Mouse (Mus musculus) kidney, postnatal 0 days (tissue): ENCODE results near the gene Kel. TPM values are rescaled to one million over a fixed set of nuclear protein-coding genes. Genes with fewer than 3 reads are reported as not detected.

Source experiments
- ATAC-seq: fragments of 200-750 bp; cut with Nextera tagmentation; replicated peaks from 2 replicates; pipeline ENCODE4 v1.8.0; 2017; ENCODE audit warnings: low read depth, moderate number of reproducible peaks, moderate TSS enrichment, moderate library complexity; ENCODE audit not compliant: low FRiP score
- DNase-seq: peaks from one replicate; pipeline ENCODE4 v3.0.0-alpha.2; 2016; ENCODE audit warnings: low spot score
- H3K27ac ChIP-seq: fragments of 300-500 bp; sonication (generic); 2 replicates; pipeline ENCODE4 v1.5.1; 2014; ENCODE audit warnings: mild to moderate bottlenecking
- H3K27me3 ChIP-seq: fragments of 300-500 bp; sonication (generic); 2 replicates; pipeline ENCODE4 v1.6.1; 2014; ENCODE audit warnings: low read length, mixed read lengths; ENCODE audit not compliant: insufficient read depth
- H3K36me3 ChIP-seq: fragments of 300-500 bp; sonication (generic); 2 replicates; pipeline ENCODE4 v1.6.1; 2014; ENCODE audit warnings: low read length, mixed read lengths; ENCODE audit not compliant: insufficient read depth
- H3K4me1 ChIP-seq: fragments of 300-500 bp; sonication (generic); replicated peaks from 2 replicates; pipeline ENCODE4 v1.6.1; 2014; ENCODE audit warnings: antibody characterized with exemption, low read length, mixed read lengths; ENCODE audit not compliant: insufficient read depth
- H3K4me2 ChIP-seq: fragments of 300-500 bp; sonication (generic); 2 replicates; pipeline ENCODE4 v1.6.1; 2014; ENCODE audit warnings: mild to moderate bottlenecking, low read length, moderate library complexity, mixed read lengths
- H3K4me3 ChIP-seq: fragments of 300-500 bp; sonication (generic); replicated peaks from 2 replicates; pipeline ENCODE4 v1.5.1; 2014; ENCODE audit warnings: low read depth, low read length
- H3K9ac ChIP-seq: fragments of 300-500 bp; sonication (generic); 2 replicates; pipeline ENCODE4 v1.6.1; 2014; ENCODE audit warnings: low read depth, low read length
- H3K9me3 ChIP-seq: fragments of 300-500 bp; sonication (generic); replicated peaks from 2 replicates; pipeline ENCODE4 v1.6.1; 2016; ENCODE audit warnings: low read length, inconsistent platforms, mixed read lengths
- CTCF ChIP-seq: IDR thresholded peaks from 2 replicates; pipeline ENCODE4 v1.5.1; 2016; ENCODE audit warnings: antibody characterized with exemption, low read depth, mild to moderate bottlenecking, moderate library complexity
- whole genome bisulfite sequencing: fragments of 180-500 bp; shearing (Covaris S2); extraction: QIAGEN DNeasy Blood & Tissue Kit; methylation state at CpG from one replicate; pipeline ENCODE4 v1.1.7; 2014; 5-methylcytosine and 5-hydroxymethylcytosine counted together
- polyA plus RNA-seq: library from polyadenylated mRNA; unstranded; fragments of >200 nt; fragmentation: Nextera tagmentation; extraction: Ambion mirVana; gene quantifications from 2 replicates; pipeline ENCODE4 v1.2.1, GENCODE M21; 2015

Gene Kel
- polyA plus RNA-seq, 1 experiment from 2014 or later, result 3.0 TPM

- no peaks in the 10 kb centered on the region for H3K36me3 ChIP-seq
- ATAC-seq, result no peak
- no peaks in the 10 kb centered on the region for H3K9me3 ChIP-seq
- TF ChIP-seq CTCF, result no peak
- no peaks in the 10 kb centered on the region for H3K27me3 ChIP-seq
- H3K4me2 ChIP-seq, result no peak overlapping the region
- no peak overlapping the region for H3K9ac ChIP-seq
- no peak overlapping the region for H3K27ac ChIP-seq
- 82% methylated on average over 8 of the region's 8 CpGs for WGBS
- no peak overlapping the region for H3K4me3 ChIP-seq
- DNase-seq, result no peak
- H3K4me1 ChIP-seq, result no peaks in the 10 kb centered on the region
Observed at GRCm38 (mm10) chr6:41654648-41655047, 49.5 kb downstream of the Kel start.

DNA sequence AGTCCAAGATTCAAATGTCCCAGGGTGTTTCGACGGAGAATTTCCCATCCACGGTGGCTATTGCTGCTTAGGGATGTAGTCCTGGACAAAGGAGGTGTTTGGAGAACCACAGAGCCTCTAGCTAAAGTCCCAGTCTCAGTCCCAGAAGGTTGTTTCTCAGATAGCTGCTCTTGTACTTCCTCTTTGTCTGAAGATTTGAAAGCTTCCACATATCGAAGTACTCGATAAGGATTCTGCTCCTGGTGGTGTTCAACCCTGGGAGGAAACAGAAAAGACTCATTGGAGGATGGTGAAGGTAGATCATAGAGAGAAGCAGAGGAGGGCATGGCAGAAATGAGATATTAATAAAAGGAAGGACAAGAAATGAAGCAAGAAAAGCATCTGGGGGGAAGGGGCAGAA is 51.0 kb downstream of the Kel start:
- H3K27ac ChIP-seq, result no peak overlapping the region
- TF ChIP-seq CTCF, result no peak

GRCm38 (mm10) chr6:41646672-41647071 is 57.5 kb downstream of the Kel start:
- Histone ChIP-seq H3K4me2 (no peak overlapping the region), H3K27ac (no peak overlapping the region), H3K9ac (no peak overlapping the region), H3K9me3 (no peaks in the 10 kb centered on the region), H3K27me3 (no peaks in the 10 kb centered on the region), H3K4me1 (no peaks in the 10 kb centered on the region), H3K36me3 (no peaks in the 10 kb centered on the region), H3K4me3 (no peak overlapping the region)
- ATAC-seq (no peak), DNase-seq (no peak)
- TF ChIP-seq CTCF, result no peak

More for the DNA sequence above, 51.0 kb downstream of the Kel start:
- Histone ChIP-seq H3K27me3 (no peaks in the 10 kb centered on the region), H3K36me3 (no peaks in the 10 kb centered on the region), H3K4me3 (no peak overlapping the region), H3K4me2 (no peak overlapping the region), H3K4me1 (no peaks in the 10 kb centered on the region), H3K9ac (no peak overlapping the region), H3K9me3 (no peaks in the 10 kb centered on the region)
- WGBS, result 90% methylated on average over 5 of the region's 5 CpGs
- ATAC-seq (no peak), DNase-seq (no peak)

- no peak for TF ChIP-seq CTCF
Observed at GRCm38 (mm10) chr6:41646220-41646619, 57.9 kb downstream of the Kel start.

DNA sequence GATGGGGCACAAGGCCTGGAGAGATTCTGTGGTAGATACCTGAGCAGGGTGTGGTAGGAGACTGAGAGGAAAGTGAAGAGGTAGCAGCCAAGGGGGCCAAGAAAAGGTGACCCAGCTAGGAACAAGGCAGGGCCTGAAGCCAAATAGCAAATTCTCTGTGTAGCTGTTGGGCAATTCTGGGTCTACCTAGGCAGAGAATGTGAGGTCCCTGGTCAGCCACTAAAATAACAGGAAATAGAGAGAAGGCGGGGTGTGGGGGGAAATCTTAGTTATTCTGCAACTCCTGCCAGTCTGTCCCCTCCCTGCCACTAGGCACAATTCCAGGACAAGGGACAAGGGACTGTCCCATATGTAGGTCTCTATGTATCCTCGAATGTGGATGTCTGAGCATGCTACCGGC is 60.9 kb downstream of the Kel start:
- no peaks in the 10 kb centered on the region for H3K4me1 ChIP-seq
- ATAC-seq, result no peak
- no peak for DNase-seq
- 86% methylated on average over 3 of the region's 3 CpGs for WGBS
- TF ChIP-seq CTCF, result no peak
- no peak overlapping the region for H3K9ac ChIP-seq
- no peak overlapping the region for H3K27ac ChIP-seq
- no peak overlapping the region for H3K4me2 ChIP-seq
- no peaks in the 10 kb centered on the region for H3K27me3 ChIP-seq
- no peaks in the 10 kb centered on the region for H3K9me3 ChIP-seq
- H3K4me3 ChIP-seq, result no peak overlapping the region
- H3K36me3 ChIP-seq, result no peaks in the 10 kb centered on the region

More at GRCm38 (mm10) chr6:41646220-41646619, 57.9 kb downstream of the Kel start:
- Histone ChIP-seq H3K4me3 (no peak overlapping the region), H3K36me3 (no peaks in the 10 kb centered on the region), H3K4me1 (no peaks in the 10 kb centered on the region), H3K9ac (no peak overlapping the region), H3K9me3 (no peaks in the 10 kb centered on the region), H3K27ac (no peak overlapping the region), H3K27me3 (no peaks in the 10 kb centered on the region), H3K4me2 (no peak overlapping the region)
- ATAC-seq (no peak), DNase-seq (no peak)
- 87% methylated on average over 3 of the region's 3 CpGs for WGBS

- WGBS, result 75% methylated on average over 4 of the region's 4 CpGs
- TF ChIP-seq CTCF, result no peak
- ATAC-seq, result no peak
Observed at GRCm38 (mm10) chr6:41642765-41643164, 61.4 kb downstream of the Kel start.

DNA sequence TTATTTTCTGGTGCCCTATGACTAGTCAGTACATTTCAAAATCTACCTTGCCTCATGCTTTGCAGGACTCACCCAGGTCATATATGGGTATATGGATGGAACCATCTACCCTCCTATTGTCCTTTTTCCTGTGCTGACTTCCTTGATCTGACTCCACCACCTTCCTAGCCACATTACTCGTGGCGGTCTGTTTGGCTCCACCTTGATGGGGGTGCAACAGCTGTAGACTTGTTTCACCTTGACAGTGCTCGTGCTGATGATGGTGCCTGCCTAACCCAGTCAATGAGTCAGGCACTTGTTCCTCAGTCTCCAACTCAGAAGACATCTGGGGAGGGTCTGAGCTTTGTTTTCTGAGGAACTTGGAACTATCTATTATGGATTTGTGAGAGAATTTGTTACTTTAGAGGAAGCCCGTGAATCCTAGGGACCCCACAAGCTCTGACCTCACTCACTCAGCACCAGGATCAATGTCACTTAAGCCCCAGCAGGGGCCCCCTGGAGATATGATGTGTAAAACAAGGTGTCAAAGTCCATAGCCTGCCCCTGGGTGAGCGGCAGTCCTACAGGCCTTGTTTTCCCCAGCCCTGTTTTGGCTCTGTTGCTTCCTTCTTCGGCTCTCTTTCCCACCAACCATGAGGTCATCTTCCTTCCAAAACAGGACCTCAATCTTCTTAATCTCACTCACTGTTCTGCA is 62.8 kb downstream of the Kel start:
- DNase-seq (no peak), ATAC-seq (no peak)
- no peak overlapping the region for H3K4me2 ChIP-seq

More at GRCm38 (mm10) chr6:41642765-41643164, 61.4 kb downstream of the Kel start:
- Histone ChIP-seq H3K4me3 (no peak overlapping the region), H3K4me2 (no peak overlapping the region), H3K9me3 (no peaks in the 10 kb centered on the region), H3K36me3 (no peaks in the 10 kb centered on the region), H3K4me1 (no peaks in the 10 kb centered on the region), H3K27me3 (no peaks in the 10 kb centered on the region), H3K27ac (no peak overlapping the region), H3K9ac (no peak overlapping the region)
- DNase-seq, result no peak

More for the DNA sequence above, 62.8 kb downstream of the Kel start:
- Histone ChIP-seq H3K4me3 (no peak overlapping the region), H3K27me3 (no peaks in the 10 kb centered on the region), H3K9ac (no peak overlapping the region), H3K27ac (no peak overlapping the region), H3K9me3 (no peaks in the 10 kb centered on the region), H3K36me3 (no peaks in the 10 kb centered on the region), H3K4me1 (no peaks in the 10 kb centered on the region)
- 82% methylated on average over 6 of the region's 6 CpGs for WGBS
- no peak for TF ChIP-seq CTCF
